Mouse (Mus musculus) stomach, postnatal 0 days (tissue): ENCODE results near the gene Tbrg4.

ENCODE experiments used
- CTCF ChIP-seq: IDR thresholded peaks from 2 replicates; pipeline ENCODE4 v1.5.1; 2016; ENCODE audit warnings: antibody characterized with exemption, low read depth, mild to moderate bottlenecking, moderate library complexity
- EP300 ChIP-seq: optimal IDR thresholded peaks from 2 replicates; pipeline ENCODE3; 2016; ENCODE audit warnings: antibody characterized with exemption

DNA sequence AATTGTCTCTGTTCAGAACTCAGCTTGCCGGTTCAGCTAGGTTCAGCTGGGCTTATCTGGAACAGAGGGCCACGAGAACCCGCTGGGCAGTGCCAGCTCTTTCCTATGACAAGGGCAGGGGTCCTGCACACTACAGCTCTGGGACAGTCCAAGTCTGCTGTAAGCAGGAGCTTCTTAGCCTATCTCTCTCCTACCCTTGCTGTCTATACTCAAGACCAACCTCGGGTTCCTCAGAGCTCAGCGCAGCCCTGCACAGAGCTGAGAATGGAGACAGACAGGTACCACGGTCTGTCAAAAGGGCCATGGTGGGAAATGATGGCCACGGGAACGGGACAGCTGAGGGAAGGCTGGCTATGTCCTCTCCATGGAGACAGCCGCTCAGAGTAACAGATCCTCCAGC lies 22.6 kb downstream of the Tbrg4 start:
- no peak for TF ChIP-seq CTCF
- no peak for TF ChIP-seq EP300
